Mouse (Mus musculus): ENCODE measurements around the gene Rnf6. TPM values are rescaled to one million over a fixed set of nuclear protein-coding genes. Genes with fewer than 3 reads are reported as not detected.

The Rnf6 gene
- polyA plus RNA-seq (2012; rRNA removed) = 2.2 and 4.4 TPM in 2 replicates

GRCm38 (mm10) chr5:146220879-146221714, at the start of gene Rnf6:
TSS of gene Rnf6 (minus strand) at chr5:146221555.

GRCm38 (mm10) chr5:146230864-146231654, 9.7 kb upstream of the Rnf6 start, which contains the start of gene Cdk8:
TSS of gene Cdk8 (plus strand) at chr5:146231230.

GRCm38 (mm10) chr5:146185204-146185603, 36.2 kb downstream of the Rnf6 start, which contains the start of gene 1700001J03Rik:
TSS of gene 1700001J03Rik (minus strand) at chr5:146185304.

GRCm38 (mm10) chr5:146170621-146171020, 50.7 kb downstream of the Rnf6 start, which contains the start of gene Gm6309:
TSS of gene Gm6309 (minus strand) at chr5:146170721.

GRCm38 (mm10) chr5:146160439-146160838, 60.9 kb downstream of the Rnf6 start, which contains the start of gene Gm5565:
TSS of gene Gm5565 (minus strand) at chr5:146160539.

Other genes with a start within 250 kb of the Rnf6 start
- gene Cyp3a25, start 211.9 kb downstream of the Rnf6 start, polyA plus RNA-seq (2012; rRNA removed) = not detected in 2 replicates
- gene Cyp3a59, start 142.3 kb downstream of the Rnf6 start, polyA plus RNA-seq (2012; rRNA removed) = not detected in 2 replicates
- gene Gm5565, start 61.0 kb downstream of the Rnf6 start, polyA plus RNA-seq (2012; rRNA removed) = not detected in 2 replicates
- not detected in 2 replicates for gene Gm6309, start 50.8 kb downstream of the Rnf6 start, polyA plus RNA-seq (2012; rRNA removed)
- 0.19 and 0.26 TPM in 2 replicates for gene 1700001J03Rik, start 36.3 kb downstream of the Rnf6 start, polyA plus RNA-seq (2012; rRNA removed)
- gene Cdk8, start 9.7 kb upstream of the Rnf6 start, polyA plus RNA-seq (2012; rRNA removed) = 22.9 and 23.5 TPM in 2 replicates
- 1.1 and 1.5 TPM in 2 replicates for gene Wasf3, start 163.4 kb upstream of the Rnf6 start, polyA plus RNA-seq (2012; rRNA removed)